Mouse (Mus musculus): ENCODE data around the gene Jdp2.

DNA sequence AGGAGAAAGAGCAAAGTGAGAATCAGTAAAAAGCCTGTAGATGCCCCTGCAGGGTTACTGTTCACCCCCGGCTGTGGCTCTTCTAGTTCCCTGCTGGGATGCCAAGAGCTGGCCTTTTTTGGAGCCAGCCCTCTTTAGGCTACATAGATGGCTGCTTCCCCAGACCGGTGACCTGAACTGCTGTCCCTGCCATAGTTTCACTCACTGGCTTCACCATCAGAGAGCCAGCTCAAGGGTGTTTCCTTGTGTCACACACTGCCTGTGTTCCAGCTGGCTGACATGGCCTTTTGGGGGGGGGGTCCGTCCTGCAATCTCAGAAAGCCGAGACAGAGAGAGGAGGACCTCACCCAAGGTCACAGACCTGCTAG, 42.7 kb downstream of the Jdp2 start:
- TF ChIP-seq CTCF (IDR thresholded peaks at IDR 0.05; ENCODE audit: control insufficient read depth, insufficient read depth, low read length): no peak
- TF ChIP-seq POLR2A (IDR thresholded peaks at IDR 0.05; ENCODE audit: borderline replicate concordance, control insufficient read depth, low read depth, low read length): no peak

All from bone marrow, adult 2 months (tissue).